Mouse (Mus musculus): ENCODE measurements around the gene Eml6.
A peak's percentile ranks its signal among the peaks of the same experiment; 100 is the strongest.
"Not testable (repeated sequence)": the region's sequence is repeated elsewhere in the genome, so short reads cannot be mapped to it uniquely, and the experiment has no call there.

The Eml6 gene

GRCm38 (mm10) chr11:29840606-29841227 is 185.1 kb downstream of the Eml6 start:
- no peak for DNase-seq (ENCODE audit: low spot score)

DNA sequence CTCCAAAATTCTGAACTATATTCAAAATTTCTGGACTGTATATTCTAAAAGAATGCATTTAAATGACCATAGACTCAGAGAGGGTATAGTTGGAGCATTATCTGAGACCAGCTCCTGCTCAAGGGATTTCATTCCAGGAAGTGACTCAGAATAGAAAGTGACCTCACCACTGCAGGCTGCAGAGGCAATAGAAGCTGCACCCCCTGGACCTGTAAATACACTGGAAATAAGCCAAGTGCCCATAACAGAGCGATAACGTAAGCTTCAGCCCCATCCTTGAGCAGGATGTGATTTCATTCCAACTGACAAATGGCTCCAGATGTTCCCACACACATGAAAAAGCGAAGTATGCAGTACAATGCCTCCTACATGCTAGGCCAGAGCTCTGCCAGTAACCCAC is 186.1 kb downstream of the Eml6 start:
- DNase-seq (ENCODE audit: low spot score) = no peak

GRCm38 (mm10) chr11:29837066-29837465 is 188.8 kb downstream of the Eml6 start:
- no peak for DNase-seq (ENCODE audit: low spot score)

- DNase-seq (ENCODE audit: low spot score) = no peak
These were observed 198.1 kb downstream of the Eml6 start for GRCm38 (mm10) chr11:29827729-29828128.

GRCm38 (mm10) chr11:29826001-29826400 is 199.8 kb downstream of the Eml6 start:
- DNase-seq (ENCODE audit: low spot score) = no peak

GRCm38 (mm10) chr11:29825271-29825718 is 200.5 kb downstream of the Eml6 start, which contains the start of gene 4931440F15Rik:
4931440F15Rik (minus strand) TSS chr11:29825668.
- not testable (repeated sequence) for DNase-seq (ENCODE audit: low spot score)

DNA sequence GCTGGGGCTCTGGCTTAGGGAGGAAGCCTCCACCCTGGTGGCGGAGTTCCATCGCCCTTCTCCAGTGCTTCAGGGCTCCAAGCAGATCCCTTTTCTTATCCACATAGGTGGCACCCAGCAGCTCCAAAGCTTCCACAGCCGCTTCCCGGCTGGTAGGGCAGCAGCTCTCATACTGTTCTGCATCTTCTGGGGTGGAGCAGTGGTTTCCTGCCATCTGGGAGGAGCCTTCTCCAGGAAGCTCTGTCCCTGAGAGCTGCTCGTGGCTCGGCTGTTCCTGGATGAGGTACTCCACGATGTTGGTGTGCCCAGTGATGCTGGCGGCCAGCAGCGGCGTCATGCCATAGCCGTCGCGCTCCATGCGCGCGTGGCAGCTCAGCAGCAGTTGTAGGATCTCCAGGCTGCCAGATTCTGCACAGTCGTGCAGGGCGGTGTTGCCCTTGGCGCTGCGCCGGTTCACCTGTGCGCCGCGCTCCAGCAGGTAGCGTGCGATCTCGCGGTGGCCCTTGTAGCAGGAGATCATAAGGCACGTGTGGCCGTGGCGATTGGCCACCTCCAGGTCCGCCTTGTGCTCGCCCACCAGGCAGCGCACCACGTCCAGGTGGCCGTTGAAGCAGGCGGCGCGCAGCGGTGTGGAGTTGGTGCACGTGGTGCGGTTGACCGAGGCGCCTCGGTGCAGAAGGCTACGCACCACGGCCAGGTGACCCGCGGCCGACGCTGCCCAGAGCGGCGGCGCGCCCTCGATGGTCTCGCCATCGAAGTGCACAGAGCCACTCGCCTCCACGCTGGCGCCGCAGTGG is 201.2 kb downstream of the Eml6 start:
- not testable (repeated sequence) for DNase-seq (ENCODE audit: low spot score)

GRCm38 (mm10) chr11:29823141-29823540 is 202.7 kb downstream of the Eml6 start:
- DNase-seq (ENCODE audit: low spot score) = no peak

DNA sequence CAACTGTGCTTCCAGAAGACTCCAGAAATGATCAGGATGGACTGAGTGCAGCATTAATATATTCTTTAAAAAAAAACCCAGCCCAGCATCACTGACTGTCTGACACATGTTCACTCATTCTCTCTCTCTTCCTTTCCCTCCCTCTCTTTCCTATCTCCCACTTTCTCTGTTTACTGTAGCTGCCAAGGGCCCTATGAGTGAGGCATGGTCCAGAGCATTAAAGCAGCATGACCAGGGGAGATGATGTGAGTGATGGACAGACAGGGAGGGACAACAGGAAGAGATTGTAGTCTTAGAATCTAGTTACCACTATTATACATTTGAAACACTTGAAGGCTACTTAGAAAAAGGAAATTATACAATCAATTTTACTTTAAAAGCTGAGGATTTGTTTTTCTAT is 210.2 kb downstream of the Eml6 start:
- no peak for DNase-seq (ENCODE audit: low spot score)

DNA sequence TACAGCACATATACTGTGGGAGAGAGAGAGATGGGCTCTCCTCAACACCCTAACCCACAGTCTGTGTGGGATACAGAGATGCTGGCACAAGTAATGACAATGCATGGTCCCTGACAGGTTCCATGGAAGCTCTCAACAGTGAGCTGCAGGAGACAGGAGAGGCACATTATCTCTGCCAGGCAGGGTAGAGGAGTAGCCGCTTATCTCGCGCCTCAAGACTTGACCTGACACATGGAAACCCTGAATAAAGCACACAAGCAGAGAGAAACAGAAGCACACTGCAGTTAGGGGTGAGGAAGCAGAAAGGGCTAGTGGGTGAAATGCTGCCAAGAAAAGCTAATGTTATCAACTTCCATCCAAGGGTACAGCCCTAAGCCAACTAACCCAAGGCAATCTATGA is 210.6 kb downstream of the Eml6 start:
- DNase-seq (ENCODE audit: low spot score) = peak; percentile 54

GRCm38 (mm10) chr11:29813267-29813666 is 212.6 kb downstream of the Eml6 start:
- no peak for DNase-seq (ENCODE audit: low spot score)

DNA sequence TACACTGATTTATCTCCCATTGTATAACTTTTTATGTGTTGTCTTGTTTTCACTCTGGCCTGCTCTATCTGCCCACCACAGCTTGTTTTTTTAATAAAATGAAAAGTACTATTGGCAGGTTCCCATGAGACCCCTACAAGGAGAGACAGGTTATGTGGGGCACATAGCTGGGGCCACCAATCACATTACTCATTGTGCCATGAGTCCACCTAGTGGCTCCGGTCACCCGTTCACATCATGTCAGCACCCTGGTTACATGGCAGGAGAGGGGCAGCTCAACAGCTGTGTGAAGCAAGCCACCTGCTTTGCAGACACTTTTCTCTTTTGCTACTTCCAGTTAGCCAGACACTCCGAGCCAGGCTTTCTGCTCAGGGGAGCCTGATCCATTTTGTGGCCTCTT is 213.4 kb downstream of the Eml6 start:
- DNase-seq (ENCODE audit: low spot score) = no peak

DNA sequence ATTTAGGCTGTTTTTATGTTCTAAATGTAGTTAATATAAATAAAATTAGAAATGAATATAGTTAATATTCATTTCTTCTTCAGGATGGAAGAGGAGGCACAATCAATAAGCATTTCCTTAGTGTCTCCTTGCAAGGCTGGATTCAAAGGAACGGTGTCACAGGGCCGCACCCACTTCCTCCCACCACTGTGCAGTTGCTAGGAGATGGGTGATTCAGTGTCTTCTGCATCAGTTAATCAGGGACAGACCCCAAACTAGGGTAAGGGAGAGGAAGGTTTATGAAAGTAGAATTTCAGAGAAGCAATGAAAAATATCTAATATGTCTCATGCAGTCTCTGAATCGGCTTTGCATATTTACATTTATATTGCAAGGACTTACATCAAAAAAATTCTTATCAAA is 215.5 kb downstream of the Eml6 start:
- DNase-seq (ENCODE audit: low spot score) = no peak

- no peak for DNase-seq (ENCODE audit: low spot score)
These were observed 216.7 kb downstream of the Eml6 start for GRCm38 (mm10) chr11:29808981-29809589.

DNA sequence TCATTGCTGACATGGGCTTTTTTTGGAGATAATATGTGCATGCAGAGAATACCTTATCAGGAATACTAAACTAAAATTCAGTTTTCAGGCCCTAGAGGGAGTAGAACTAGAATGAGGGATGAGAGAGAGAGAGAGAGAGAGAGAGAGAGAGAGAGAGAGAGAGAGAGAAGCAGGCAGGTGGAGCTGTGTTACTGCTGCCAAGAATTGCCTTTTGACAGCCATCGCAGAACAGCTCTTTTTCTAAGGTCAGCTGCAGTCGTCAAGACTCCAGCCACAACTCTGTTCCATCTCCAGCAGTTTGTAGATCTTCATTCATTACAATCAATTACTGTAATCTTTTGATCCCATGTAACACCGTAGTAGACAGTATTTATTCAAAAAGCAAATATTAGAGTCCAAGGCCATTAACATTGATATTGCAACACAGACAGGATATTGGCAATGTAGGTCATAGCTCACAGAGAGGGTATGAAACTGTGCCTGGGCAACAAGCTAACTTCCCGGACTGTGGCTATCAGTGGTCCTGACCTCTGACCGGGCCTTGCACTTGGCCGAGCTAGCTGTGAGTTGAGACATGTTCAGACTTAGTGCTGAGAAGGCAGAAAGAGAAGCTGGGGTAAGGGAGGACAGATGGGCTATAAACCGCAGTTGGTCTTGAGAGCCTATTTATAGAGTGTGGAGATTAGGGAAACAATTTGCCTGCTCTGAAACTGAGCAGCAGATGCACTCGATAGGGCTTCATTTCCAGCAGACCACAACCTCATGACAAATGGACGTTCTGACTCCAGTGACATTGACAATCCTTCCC is 217.5 kb downstream of the Eml6 start:
- no peak for DNase-seq (ENCODE audit: low spot score)

GRCm38 (mm10) chr11:29807325-29807724 is 218.5 kb downstream of the Eml6 start:
- no peak for DNase-seq (ENCODE audit: low spot score)

DNA sequence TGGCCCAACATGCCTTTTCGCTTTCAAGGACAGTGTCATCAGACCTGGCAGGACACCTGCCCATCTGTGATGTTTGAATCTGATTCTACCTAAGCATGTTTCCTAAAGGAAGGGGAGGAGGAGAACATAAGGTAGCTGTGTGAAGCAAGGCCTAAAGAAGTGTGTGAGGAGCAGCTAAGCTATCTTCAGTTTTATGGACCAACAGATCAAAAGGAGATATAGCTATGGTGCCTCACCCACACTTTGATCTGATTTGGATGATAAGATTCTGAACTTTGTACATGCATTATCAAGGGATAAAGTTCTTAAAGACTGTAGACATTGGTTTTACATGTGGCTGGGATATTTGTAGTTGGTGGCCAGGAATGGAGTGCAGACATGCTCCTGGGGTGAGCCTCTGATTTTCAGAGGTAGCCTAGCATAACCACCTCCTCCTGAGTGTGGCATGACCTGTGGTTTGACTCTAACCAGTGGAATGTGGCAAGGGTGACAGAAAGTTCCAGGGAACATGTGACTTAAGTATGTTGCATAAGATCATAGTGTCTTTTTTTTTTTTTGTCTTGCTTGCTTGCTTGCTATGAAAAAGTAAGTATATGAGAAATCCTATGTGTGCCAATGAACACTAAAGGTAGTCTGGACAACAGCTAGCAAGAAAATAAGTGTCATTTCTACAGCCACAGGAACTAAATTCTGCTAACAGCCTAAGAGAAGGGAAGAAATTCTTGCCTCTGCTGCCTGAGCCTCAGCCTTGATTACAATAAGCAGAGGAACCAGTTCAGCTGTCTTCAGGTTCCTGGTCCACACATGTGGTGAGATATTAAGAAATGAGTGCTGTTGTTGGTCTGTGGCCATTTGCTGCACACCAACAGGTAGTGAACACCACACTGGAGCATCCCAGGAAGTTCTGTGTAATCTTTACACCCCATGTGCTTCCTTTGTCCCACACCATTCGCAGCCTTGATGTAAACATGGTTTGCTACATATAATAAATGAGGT is 224.1 kb downstream of the Eml6 start:
- no peak for DNase-seq (ENCODE audit: low spot score)

GRCm38 (mm10) chr11:29799839-29800238 is 226.0 kb downstream of the Eml6 start:
- no peak for DNase-seq (ENCODE audit: low spot score)

DNA sequence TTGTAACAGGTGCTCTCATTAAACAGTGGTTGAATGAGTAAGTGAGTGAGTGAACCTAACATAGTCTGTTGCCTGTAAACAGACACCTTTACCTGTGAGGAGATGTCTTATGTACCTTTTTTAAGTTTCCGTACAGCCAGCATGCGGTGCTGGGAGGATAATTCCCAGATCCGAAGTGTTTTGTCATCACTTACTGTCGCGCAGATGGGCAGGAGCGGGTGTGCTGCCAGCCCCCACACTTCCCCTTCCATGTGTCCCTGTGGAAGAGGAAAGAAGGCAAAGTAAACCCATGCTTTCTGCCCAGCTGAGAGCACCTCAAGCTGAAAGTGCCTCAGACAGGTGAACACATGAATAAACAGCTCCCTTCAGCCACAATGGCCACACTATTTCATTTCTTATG is 230.7 kb downstream of the Eml6 start:
- no peak for DNase-seq (ENCODE audit: low spot score)

DNA sequence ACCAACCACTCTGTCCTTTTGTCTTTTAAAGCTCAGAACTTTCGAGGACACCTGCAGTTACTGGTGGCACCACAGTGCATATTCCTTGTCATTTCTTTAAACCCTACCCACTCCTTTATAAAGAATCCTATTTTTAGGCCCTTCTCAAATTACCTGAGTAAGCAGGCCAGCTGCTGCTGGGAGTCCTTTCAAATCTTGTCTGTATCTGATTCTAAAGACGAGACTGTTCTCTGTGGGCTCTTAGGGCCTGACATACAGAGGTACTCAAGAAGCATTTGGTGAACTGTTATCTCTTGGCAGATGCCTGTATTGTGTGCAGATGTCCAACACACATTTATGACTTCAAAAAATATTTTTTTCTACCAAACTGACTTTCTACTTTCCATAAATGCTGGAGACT is 231.4 kb downstream of the Eml6 start:
- no peak for DNase-seq (ENCODE audit: low spot score)

DNA sequence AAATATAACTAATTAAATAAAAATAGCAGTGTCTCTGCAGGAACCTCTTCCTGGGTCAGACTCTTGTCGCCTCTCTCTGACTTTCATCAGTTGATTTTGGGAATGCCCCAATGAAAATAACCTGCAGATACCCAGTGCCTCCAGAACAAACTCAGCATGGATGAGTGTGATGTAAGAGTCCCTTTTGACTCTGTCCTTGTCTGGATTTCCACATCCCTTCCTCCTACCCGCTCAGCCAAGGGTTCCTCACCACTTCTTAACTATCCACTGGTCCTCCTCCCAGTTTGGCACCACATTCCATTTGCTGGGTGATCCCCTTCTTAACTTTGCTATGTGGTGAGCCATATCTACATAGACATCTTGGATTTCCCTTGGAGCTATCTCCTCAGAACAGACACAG is 235.0 kb downstream of the Eml6 start:
- DNase-seq (ENCODE audit: low spot score) = no peak
